Mouse (Mus musculus): ENCODE measurements around the gene Sema3b. TPM values are rescaled to one million over a fixed set of nuclear protein-coding genes. Genes with fewer than 3 reads are reported as not detected.

Gene Sema3b
- polyA plus RNA-seq, 2 experiments = 0.22 to 0.33 TPM

DNA sequence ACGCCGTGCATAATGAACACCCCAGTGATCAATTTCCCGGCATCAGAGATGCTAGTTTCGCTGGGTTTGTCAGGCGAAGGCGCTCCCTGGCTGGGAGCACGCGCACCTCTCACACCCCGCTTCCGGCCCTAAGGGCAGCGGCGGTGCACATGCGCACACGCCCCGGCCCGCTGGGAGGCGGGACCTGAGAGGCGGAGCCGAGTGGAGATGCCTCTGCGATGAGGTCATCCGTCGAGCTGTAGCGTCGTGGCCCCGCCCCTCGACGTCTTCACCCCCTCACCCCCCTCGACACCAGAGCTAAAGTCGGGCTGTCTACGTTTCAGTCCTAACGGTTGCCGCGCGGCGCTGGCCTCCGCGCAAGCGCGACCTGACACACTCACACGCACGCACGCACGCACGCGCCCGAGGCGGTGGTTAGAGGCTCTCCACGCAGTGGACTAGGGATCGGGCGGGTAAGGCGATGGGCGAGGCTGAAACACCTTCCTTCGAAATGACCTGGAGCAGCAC is 54.7 kb downstream of the Sema3b start:
- ATAC-seq (ENCODE audit: insufficient read depth) (peak; percentile 89), DNase-seq (ENCODE audit: low read depth in 3 of 3, low spot score in 3 of 3) (peak; percentile 93 to 96 (median 95))
- H3K9ac ChIP-seq (replicated peaks) = peak overlapping the region; percentile 87
- peaks cover 35 to 42% of the 10 kb centered on the region in 2 experiments for H3K4me1 ChIP-seq (replicated peaks; ENCODE audit: control insufficient read depth in 2 of 2, insufficient read depth in 2 of 2, low read length in 1 of 2)
- peak overlapping the region; percentile 79 for H3K27ac ChIP-seq
- peak overlapping the region; percentile 74 to 83 for H3K4me3 ChIP-seq (ENCODE audit: insufficient read depth in 1 of 2, low read depth in 2 of 2, low read length in 2 of 2)
- H3K9me3 ChIP-seq (ENCODE audit: control insufficient read depth, low read length) = no peaks in the 10 kb centered on the region
- TF ChIP-seq EP300 (IDR thresholded peaks at IDR 0.05; ENCODE audit: low read depth) (no peak), CTCF (IDR thresholded peaks at IDR 0.05; ENCODE audit: low read depth) (no peak; the same call in 1 of the 2 replicates)
- H3K4me2 ChIP-seq (ENCODE audit: low read depth) = peak overlapping the region; percentile 90
- H3K27me3 ChIP-seq (ENCODE audit: control insufficient read depth, insufficient read depth, low read length) = peaks cover 3% of the 10 kb centered on the region; the same call in 1 of the 2 replicates
- peaks cover 27% of the 10 kb centered on the region for H3K36me3 ChIP-seq (replicated peaks; ENCODE audit: control insufficient read depth, insufficient read depth, low read depth)
- under 1% methylated on average over 53 of the region's 53 CpGs for WGBS (ENCODE audit: insufficient replicate concordance)

DNA sequence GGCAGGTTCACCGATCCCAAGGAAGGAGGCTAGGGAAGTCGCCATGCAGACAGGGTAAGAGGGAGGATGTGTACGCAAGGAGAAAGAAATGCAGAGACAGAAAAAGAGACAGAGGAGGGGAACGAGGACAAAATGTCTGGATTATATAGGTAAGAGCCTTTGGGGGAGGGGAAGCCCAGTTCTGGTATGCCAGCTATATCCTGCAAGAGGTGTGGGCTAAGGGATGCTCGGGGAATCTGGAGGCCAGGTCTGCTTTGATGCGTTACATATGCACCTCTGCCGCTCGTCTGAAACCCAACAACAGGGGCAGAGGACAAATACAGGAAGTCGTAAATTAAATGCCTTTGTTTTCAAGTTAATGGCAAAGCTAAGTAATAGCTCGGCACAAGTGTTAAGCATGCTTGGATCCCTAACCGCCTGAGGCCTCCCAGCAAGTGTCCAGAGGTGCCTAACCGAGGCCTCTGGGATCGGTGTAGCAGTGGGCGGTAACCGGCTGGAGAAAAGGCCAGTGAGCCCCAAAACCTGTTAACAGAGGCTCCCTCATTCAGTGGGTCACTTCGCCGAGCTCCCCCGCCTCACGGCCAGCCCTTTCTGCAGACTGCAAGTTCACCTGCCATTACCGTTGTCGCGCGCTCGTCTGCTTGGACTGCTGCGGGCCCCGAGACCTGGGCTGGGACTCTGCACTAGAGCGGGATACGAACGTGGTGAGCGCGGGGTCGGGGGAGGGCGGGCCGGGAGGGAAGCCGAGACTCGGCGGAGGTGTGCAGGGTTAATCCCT is 55.3 kb downstream of the Sema3b start:
- H3K4me2 ChIP-seq (ENCODE audit: low read depth) = peak overlapping the region; percentile 90
- H3K9me3 ChIP-seq (ENCODE audit: control insufficient read depth, low read length) = no peaks in the 10 kb centered on the region
- 5% methylated on average over 37 of the region's 37 CpGs for WGBS (ENCODE audit: insufficient replicate concordance)
- H3K9ac ChIP-seq (replicated peaks) = peak overlapping the region; percentile 75
- peaks cover 3% of the 10 kb centered on the region; the same call in 1 of the 2 replicates for H3K27me3 ChIP-seq (ENCODE audit: control insufficient read depth, insufficient read depth, low read length)
- no peak for DNase-seq (ENCODE audit: low read depth in 3 of 3, low spot score in 3 of 3)
- TF ChIP-seq CTCF (IDR thresholded peaks at IDR 0.05; ENCODE audit: low read depth) (no peak), EP300 (IDR thresholded peaks at IDR 0.05; ENCODE audit: low read depth) (no peak)
- peaks cover 35 to 42% of the 10 kb centered on the region in 2 experiments for H3K4me1 ChIP-seq (replicated peaks; ENCODE audit: control insufficient read depth in 2 of 2, insufficient read depth in 2 of 2, low read length in 1 of 2)
- peak; percentile 49 for ATAC-seq (ENCODE audit: insufficient read depth)
- H3K4me3 ChIP-seq (ENCODE audit: insufficient read depth in 1 of 2, low read depth in 2 of 2, low read length in 2 of 2) = peak overlapping the region; percentile 57 to 83
- peak overlapping the region; percentile 27 for H3K27ac ChIP-seq
- H3K36me3 ChIP-seq (replicated peaks; ENCODE audit: control insufficient read depth, insufficient read depth, low read depth) = peaks cover 21% of the 10 kb centered on the region

DNA sequence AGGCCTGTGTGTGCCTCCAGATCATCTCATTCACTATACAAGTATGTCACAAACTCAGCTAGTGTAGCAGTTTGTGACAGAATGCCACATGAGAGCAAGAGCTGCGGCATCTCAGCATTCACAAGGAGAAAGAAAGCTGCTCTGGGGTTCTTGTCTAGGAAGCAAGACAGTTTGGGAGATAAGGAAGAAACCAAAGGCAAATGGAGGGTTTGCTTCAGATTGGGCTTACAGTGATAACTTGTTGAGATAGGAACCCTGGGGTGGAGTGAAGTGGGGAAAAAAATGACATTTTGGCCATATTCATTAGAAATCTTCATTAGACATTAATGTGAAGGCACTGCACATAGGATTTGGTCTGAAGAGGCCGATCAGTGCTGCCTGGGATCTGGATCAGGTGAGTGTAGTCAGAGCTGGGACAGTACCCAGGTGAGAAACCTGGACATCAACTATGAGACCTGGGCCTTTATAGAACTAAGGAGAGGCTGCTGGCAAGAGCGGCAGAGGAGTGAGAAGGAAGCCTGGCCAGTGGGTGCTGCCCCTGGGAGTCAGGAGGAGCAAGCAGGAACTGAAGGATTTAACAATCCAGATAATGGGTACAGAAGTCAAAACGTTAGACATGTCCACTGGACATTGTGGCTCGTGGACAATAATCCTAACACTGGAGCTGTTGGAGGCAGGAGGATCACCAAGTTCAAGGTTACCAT is 56.2 kb downstream of the Sema3b start:
- H3K4me3 ChIP-seq (ENCODE audit: insufficient read depth in 1 of 2, low read depth in 2 of 2, low read length in 2 of 2) = no peak overlapping the region
- TF ChIP-seq EP300 (IDR thresholded peaks at IDR 0.05; ENCODE audit: low read depth) (no peak), CTCF (IDR thresholded peaks at IDR 0.05; ENCODE audit: low read depth) (no peak)
- 49% methylated on average over 5 of the region's 5 CpGs for WGBS (ENCODE audit: insufficient replicate concordance)
- H3K36me3 ChIP-seq (replicated peaks; ENCODE audit: control insufficient read depth, insufficient read depth, low read depth) = peaks cover 12% of the 10 kb centered on the region
- H3K9me3 ChIP-seq (ENCODE audit: control insufficient read depth, low read length) = no peaks in the 10 kb centered on the region
- DNase-seq (ENCODE audit: low read depth in 3 of 3, low spot score in 3 of 3) (no peak), ATAC-seq (ENCODE audit: insufficient read depth) (no peak)
- no peak overlapping the region for H3K9ac ChIP-seq (replicated peaks)
- H3K27ac ChIP-seq = no peak overlapping the region
- H3K4me1 ChIP-seq (replicated peaks; ENCODE audit: control insufficient read depth in 2 of 2, insufficient read depth in 2 of 2, low read length in 1 of 2) = peaks cover 35 to 42% of the 10 kb centered on the region in 2 experiments
- H3K27me3 ChIP-seq (ENCODE audit: control insufficient read depth, insufficient read depth, low read length) = peaks cover 3% of the 10 kb centered on the region; the same call in 1 of the 2 replicates
- peak overlapping the region; percentile 90 for H3K4me2 ChIP-seq (ENCODE audit: low read depth)

DNA sequence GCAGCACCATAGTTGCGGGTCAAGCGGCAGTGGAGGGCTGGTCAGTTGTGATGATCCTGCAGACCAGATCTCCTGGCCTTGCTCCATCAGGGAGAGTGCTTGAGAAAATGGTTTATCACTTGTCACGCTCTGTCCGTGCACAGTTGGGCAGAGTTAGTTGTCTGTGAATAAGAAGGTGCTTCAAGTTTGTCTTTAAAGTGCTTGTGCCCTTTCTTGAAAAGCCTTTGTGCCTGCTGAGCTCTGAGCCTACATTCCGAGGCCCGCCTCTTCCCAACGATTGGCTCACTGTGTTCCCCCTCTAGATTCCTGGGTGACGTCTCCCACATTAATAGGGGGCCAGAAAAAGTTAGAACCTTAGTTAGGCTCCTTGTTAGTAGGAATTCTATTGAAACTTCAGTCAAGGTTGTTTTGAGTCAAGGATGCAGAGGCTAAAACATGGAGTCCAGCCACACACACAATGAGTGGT is 57.1 kb downstream of the Sema3b start:
- H3K9ac ChIP-seq (replicated peaks) = peak overlapping the region; percentile 58
- peak overlapping the region; percentile 67 for H3K4me2 ChIP-seq (ENCODE audit: low read depth)
- H3K36me3 ChIP-seq (replicated peaks; ENCODE audit: control insufficient read depth, insufficient read depth, low read depth) = peaks cover 3% of the 10 kb centered on the region
- peaks cover 3% of the 10 kb centered on the region; the same call in 1 of the 2 replicates for H3K27me3 ChIP-seq (ENCODE audit: control insufficient read depth, insufficient read depth, low read length)
- no peak overlapping the region for H3K27ac ChIP-seq
- H3K4me1 ChIP-seq (replicated peaks; ENCODE audit: control insufficient read depth in 2 of 2, insufficient read depth in 2 of 2, low read length in 1 of 2) = peaks cover 36 to 46% of the 10 kb centered on the region in 2 experiments
- TF ChIP-seq CTCF (IDR thresholded peaks at IDR 0.05; ENCODE audit: low read depth) (no peak), EP300 (IDR thresholded peaks at IDR 0.05; ENCODE audit: low read depth) (no peak)
- no peaks in the 10 kb centered on the region for H3K9me3 ChIP-seq (ENCODE audit: control insufficient read depth, low read length)
- DNase-seq (ENCODE audit: low read depth in 3 of 3, low spot score in 3 of 3) (no peak), ATAC-seq (ENCODE audit: insufficient read depth) (no peak)
- 29% methylated on average over 8 of the region's 8 CpGs for WGBS (ENCODE audit: insufficient replicate concordance)
- H3K4me3 ChIP-seq (ENCODE audit: insufficient read depth in 1 of 2, low read depth in 2 of 2, low read length in 2 of 2) = peak overlapping the region; percentile 39 to 41

All from liver, embryonic 14.5 days (tissue).